Mouse (Mus musculus): ENCODE data around the gene Utrn. TPM values are rescaled to one million over a fixed set of nuclear protein-coding genes. Genes with fewer than 3 reads are reported as not detected.
A peak's percentile ranks its signal among the peaks of the same experiment; 100 is the strongest.
"Not testable (repeated sequence)": the region's sequence is repeated elsewhere in the genome, so short reads cannot be mapped to it uniquely, and the experiment has no call there.

Gene Utrn
- polyA plus RNA-seq, 1 experiment from 2014 or later = 66.8 TPM

DNA sequence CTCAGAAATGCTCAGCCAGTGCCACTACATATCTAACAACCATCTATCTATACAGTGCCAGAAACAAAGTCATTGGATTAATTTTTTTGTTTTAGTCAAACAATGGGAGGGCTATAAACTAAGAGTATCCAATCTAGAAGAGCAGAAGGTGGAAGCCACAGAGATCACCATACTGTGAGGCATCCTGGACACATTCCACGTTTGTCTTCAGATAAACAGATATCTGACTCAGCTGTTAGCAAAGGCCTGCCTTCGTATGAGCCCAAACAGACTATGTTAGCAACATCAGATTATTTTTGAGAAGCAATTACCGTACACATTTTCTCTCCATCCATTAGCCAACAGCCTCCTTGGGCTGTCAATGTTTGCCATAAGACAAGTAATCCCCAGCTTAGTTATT is 250.8 kb downstream of the Utrn start:
- no peak for ATAC-seq (ENCODE audit: insufficient number of reproducible peaks, low FRiP score)
- no peaks in the 10 kb centered on the region for H3K9me3 ChIP-seq (replicated peaks)
- H3K27ac ChIP-seq (ENCODE audit: poor library complexity, severe bottlenecking) = no peak overlapping the region
- WGBS = 59% methylated on average over 3 of the region's 3 CpGs
- H3K9ac ChIP-seq = no peak overlapping the region
- H3K27me3 ChIP-seq (replicated peaks) = no peaks in the 10 kb centered on the region
- peaks cover 3% of the 10 kb centered on the region; the same call in 1 of the 2 replicates for H3K36me3 ChIP-seq
- H3K4me3 ChIP-seq = no peak overlapping the region
- H3K4me2 ChIP-seq = no peak overlapping the region
- peaks cover 11% of the 10 kb centered on the region; the same call in 1 of the 2 replicates for H3K4me1 ChIP-seq (replicated peaks)

DNA sequence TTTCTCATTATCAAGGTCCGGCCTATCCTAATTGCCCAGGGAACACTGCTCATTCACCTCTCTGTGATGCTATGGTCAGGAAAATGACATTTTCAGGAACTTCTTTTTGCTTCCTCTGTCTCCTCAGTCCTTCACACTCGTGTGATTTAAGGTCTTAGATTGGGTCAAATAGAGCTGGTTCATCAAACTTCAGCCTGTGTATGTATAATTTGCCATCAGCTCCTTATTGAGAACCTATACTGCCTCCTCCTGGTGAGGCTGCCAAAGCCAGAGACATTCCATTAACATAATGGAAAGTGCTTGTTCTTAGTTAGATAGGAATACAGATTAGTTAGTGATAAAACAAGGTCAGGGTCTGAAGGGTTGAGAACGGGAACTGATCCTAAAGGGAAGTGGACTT is 253.4 kb downstream of the Utrn start:
- Histone ChIP-seq H3K36me3 (no peaks in the 10 kb centered on the region), H3K27me3 (replicated peaks) (no peaks in the 10 kb centered on the region), H3K4me3 (no peak overlapping the region), H3K9ac (no peak overlapping the region), H3K9me3 (replicated peaks) (no peaks in the 10 kb centered on the region), H3K27ac (ENCODE audit: poor library complexity, severe bottlenecking) (no peak overlapping the region), H3K4me1 (replicated peaks) (0 out of 2 replicates have a peak, but pooled peaks cover 7% of the 10 kb centered on the region), H3K4me2 (no peak overlapping the region)
- ATAC-seq (ENCODE audit: insufficient number of reproducible peaks, low FRiP score) = no peak
- WGBS = 61% methylated on average over 3 of the region's 3 CpGs

DNA sequence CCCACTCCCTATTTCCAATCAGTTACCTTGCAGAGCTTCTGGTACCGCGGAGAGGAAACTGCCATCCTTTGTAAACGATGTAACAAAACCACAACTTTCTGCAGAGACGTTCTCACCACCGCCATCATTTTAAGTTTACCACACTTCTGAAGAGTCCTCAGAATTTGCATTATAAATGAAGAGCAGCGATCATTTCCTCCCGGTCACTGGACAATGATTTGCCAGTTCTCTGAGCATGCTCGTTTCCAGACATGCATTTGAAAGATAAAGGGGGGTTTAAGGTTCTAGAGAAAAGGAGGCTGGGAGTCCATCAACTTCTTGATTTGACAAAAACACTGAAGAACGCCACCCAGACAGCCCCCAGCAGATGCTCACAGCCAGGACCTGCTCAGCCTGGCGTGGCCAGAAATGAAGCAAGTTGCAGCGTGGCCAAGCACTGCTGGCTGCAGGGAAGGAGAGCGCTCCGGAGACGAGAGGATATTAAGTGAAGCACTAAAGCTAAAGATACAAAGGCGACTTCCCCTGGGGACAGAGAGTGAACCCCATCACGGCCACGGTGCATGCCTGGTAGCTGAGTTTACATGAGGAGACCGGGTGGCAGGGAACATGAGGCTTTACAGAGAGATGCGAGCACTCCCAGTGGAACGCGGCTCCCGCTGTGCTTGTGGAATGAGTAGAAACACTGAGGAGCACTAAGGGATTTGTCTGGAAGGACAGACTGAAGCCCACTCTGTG is 254.5 kb downstream of the Utrn start:
- H3K4me1 ChIP-seq (replicated peaks) = 0 out of 2 replicates have a peak, but pooled peaks cover 7% of the 10 kb centered on the region
- H3K36me3 ChIP-seq = no peaks in the 10 kb centered on the region
- H3K4me3 ChIP-seq = peak overlapping the region; percentile 31
- no peaks in the 10 kb centered on the region for H3K9me3 ChIP-seq (replicated peaks)
- 11% methylated on average over 22 of the region's 22 CpGs for WGBS
- H3K4me2 ChIP-seq = peak overlapping the region; percentile 64
- no peak for ATAC-seq (ENCODE audit: insufficient number of reproducible peaks, low FRiP score)
- H3K27me3 ChIP-seq (replicated peaks) = no peaks in the 10 kb centered on the region
- H3K27ac ChIP-seq (ENCODE audit: poor library complexity, severe bottlenecking) = no peak overlapping the region
- H3K9ac ChIP-seq = peak overlapping the region; percentile 54; the same call in 1 of the 2 replicates

DNA sequence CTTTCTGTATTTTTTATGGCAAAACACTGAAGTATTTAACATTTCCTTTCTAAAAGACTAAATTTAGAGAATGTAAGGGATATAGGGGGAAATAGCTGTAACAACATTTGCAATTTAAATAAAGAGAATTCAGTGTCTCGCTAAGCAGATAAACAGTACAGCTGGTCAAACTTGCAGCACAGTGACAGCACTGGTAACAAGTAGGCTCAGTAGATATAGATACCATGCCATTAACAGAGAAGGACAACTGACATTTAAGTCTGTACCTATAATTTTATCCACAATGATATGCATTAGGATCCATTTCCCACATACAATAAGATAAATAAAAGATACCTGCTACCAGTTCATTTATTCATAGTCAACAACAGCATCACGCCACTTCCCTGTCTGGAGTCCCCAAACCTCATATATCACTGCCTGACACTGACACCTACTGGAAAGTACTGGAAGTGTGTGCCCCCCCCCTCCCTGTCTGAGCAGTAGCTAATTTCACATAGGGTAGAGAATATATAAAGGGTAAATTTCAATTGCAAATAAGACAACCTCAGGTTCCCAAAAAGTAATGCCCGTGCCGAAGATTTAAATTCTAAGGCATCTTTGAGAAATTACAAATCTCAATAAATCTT is 256.8 kb downstream of the Utrn start:
- Histone ChIP-seq H3K4me3 (no peak overlapping the region), H3K27ac (ENCODE audit: poor library complexity, severe bottlenecking) (no peak overlapping the region), H3K9ac (no peak overlapping the region), H3K36me3 (no peaks in the 10 kb centered on the region), H3K4me1 (replicated peaks) (0 out of 2 replicates have a peak, but pooled peaks cover 7% of the 10 kb centered on the region), H3K27me3 (replicated peaks) (no peaks in the 10 kb centered on the region), H3K9me3 (replicated peaks) (no peaks in the 10 kb centered on the region), H3K4me2 (no peak overlapping the region)
- no peak for ATAC-seq (ENCODE audit: insufficient number of reproducible peaks, low FRiP score)
- WGBS = 27% methylated on average over 4 of the region's 4 CpGs

DNA sequence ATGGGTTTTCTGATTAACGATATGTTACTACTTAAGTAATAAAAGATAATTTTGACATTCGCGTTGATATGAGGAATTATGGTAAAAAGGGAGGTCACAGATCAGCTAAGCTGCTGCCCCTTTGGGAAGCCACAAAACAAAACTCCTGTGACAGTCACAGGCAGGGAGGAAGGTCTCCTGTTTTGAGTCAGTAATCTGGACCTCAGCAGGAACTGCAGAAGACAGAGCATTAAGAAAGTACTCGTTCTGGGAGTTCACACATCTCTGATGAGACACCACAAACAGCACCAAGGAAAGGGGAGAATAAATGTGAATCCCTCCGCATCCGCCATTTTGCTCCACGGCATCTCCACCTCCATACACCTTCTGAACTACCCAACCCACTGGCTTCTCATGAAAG is 259.3 kb downstream of the Utrn start:
- Histone ChIP-seq H3K36me3 (no peaks in the 10 kb centered on the region), H3K27ac (ENCODE audit: poor library complexity, severe bottlenecking) (no peak overlapping the region), H3K4me3 (no peak overlapping the region), H3K4me2 (no peak overlapping the region), H3K9ac (no peak overlapping the region), H3K9me3 (replicated peaks) (no peaks in the 10 kb centered on the region), H3K4me1 (replicated peaks) (0 out of 2 replicates have a peak, but pooled peaks cover 3% of the 10 kb centered on the region), H3K27me3 (replicated peaks) (no peaks in the 10 kb centered on the region)
- 72% methylated on average over 7 of the region's 7 CpGs for WGBS
- ATAC-seq (ENCODE audit: insufficient number of reproducible peaks, low FRiP score) = no peak

DNA sequence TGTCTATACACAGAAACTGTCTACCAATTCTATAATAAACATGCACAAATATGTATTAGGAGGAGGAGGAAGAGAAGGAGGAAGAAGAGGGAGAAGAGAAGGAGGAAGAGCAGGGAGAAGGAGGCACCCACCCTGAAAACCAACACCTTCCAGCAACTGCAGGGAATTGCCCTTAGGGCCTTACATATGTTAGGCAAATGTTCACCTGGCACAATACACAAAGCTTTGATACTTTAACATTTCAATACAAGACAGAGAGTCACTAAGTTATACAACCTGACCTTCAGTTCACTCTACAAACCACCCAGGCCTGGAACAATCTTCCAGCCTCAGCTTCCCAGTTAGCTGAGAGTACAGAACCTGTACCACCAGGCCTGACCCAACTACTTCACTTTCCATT is 260.5 kb downstream of the Utrn start:
- no peak overlapping the region for H3K4me3 ChIP-seq
- H3K36me3 ChIP-seq = no peaks in the 10 kb centered on the region
- H3K4me2 ChIP-seq = no peak overlapping the region
- H3K4me1 ChIP-seq (replicated peaks) = no peaks in the 10 kb centered on the region
- no peak overlapping the region for H3K9ac ChIP-seq
- no peak for ATAC-seq (ENCODE audit: insufficient number of reproducible peaks, low FRiP score)
- H3K27ac ChIP-seq (ENCODE audit: poor library complexity, severe bottlenecking) = no peak overlapping the region
- no peaks in the 10 kb centered on the region for H3K9me3 ChIP-seq (replicated peaks)
- H3K27me3 ChIP-seq (replicated peaks) = no peaks in the 10 kb centered on the region

DNA sequence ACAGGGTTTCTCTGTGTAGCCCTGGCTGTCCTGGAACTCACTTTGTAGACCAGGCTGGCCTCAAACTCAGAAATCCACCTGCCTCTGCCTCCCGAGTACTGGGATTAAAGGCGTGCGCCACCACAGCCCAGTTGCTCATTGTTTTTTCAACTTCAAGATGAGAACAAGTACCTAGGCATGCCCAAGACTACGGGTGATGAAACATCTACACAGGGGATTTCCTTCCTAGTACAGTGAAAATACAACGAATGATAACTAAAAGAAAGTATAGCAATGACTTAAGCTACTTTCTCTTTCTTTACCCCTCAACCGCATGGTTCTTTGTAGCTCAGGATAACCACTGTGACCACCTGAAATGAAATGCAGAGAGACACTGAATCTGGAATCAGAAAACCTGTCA is 262.0 kb downstream of the Utrn start:
- WGBS = 88% methylated on average over 6 of the region's 6 CpGs
- not testable (repeated sequence) for H3K9me3 ChIP-seq (replicated peaks); H3K27me3 ChIP-seq (replicated peaks); ATAC-seq (ENCODE audit: insufficient number of reproducible peaks, low FRiP score); H3K4me2 ChIP-seq; H3K9ac ChIP-seq; H3K36me3 ChIP-seq; H3K4me3 ChIP-seq; H3K27ac ChIP-seq (ENCODE audit: poor library complexity, severe bottlenecking); H3K4me1 ChIP-seq (replicated peaks)

DNA sequence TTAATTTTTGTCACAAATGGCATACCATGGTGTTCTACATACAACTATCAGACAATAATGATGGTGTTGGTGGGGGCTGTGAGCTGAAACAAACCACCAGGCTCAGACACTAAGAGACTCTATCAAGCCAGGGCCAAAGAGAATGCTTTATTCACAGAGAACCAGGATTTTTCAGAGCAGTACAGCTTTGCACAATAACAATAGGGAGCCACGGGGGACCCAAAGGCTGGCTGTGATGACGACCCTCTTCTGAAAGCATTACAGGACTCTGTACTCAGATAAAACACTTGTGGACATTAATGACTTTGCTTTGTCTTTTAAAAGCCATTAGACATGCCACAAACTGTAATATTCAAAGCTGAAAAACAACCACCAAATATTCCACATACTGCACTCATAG is 273.8 kb downstream of the Utrn start:
- H3K9ac ChIP-seq = no peak overlapping the region
- no peak for ATAC-seq (ENCODE audit: insufficient number of reproducible peaks, low FRiP score)
- no peak overlapping the region for H3K4me2 ChIP-seq
- H3K4me3 ChIP-seq = no peak overlapping the region
- no peaks in the 10 kb centered on the region for H3K9me3 ChIP-seq (replicated peaks)
- H3K36me3 ChIP-seq = no peaks in the 10 kb centered on the region
- no peaks in the 10 kb centered on the region for H3K27me3 ChIP-seq (replicated peaks)
- no peak overlapping the region for H3K27ac ChIP-seq (ENCODE audit: poor library complexity, severe bottlenecking)
- 0 out of 2 replicates have a peak, but pooled peaks cover 3% of the 10 kb centered on the region for H3K4me1 ChIP-seq (replicated peaks)
- 38% methylated on average over 2 of the region's 2 CpGs for WGBS

DNA sequence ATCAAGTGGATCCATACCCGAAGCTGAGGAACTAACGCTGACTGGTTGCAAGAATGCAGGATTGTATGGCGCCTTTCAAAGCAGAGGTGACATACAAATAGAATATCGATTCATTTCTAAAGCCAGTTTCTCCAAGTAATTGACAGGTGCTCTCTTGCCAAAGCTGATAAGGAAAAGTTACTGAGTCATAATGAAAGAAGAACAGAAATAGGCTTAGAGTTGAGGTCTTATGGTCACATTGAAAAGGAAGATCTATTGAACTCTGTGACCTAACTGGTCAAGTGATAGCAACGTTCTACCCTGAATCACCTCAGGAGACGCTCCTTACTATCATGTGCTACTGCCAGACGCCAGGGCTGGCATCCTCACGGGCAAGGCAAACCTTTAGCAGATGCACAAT is 274.2 kb downstream of the Utrn start:
- no peak overlapping the region for H3K27ac ChIP-seq (ENCODE audit: poor library complexity, severe bottlenecking)
- H3K27me3 ChIP-seq (replicated peaks) = no peaks in the 10 kb centered on the region
- WGBS = 74% methylated on average over 8 of the region's 8 CpGs
- H3K4me1 ChIP-seq (replicated peaks) = 0 out of 2 replicates have a peak, but pooled peaks cover 3% of the 10 kb centered on the region
- H3K4me2 ChIP-seq = no peak overlapping the region
- H3K9me3 ChIP-seq (replicated peaks) = no peaks in the 10 kb centered on the region
- no peak for ATAC-seq (ENCODE audit: insufficient number of reproducible peaks, low FRiP score)
- H3K36me3 ChIP-seq = no peaks in the 10 kb centered on the region
- H3K9ac ChIP-seq = no peak overlapping the region
- no peak overlapping the region for H3K4me3 ChIP-seq

DNA sequence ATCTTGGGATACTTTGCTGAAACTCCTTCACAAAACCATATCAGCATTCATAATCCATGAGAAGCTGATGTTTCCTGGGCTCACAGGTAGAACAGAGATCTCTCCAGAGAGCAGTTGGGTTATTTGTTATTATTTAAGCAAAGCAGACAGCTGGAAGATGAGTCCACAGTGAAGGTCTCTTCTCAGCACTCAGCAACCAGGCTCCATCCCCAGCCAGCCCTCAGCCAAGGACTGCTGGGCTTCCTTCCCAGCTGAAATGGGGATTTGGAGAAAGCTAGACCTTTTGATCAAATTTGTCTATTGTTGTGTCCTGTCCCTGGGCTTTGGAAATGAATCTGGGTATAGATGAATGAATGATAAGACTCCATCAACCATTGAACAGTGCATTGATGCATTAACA is 276.1 kb downstream of the Utrn start:
- no peaks in the 10 kb centered on the region for H3K36me3 ChIP-seq
- no peak overlapping the region for H3K4me3 ChIP-seq
- no peaks in the 10 kb centered on the region for H3K9me3 ChIP-seq (replicated peaks)
- H3K4me2 ChIP-seq = no peak overlapping the region
- no peaks in the 10 kb centered on the region for H3K27me3 ChIP-seq (replicated peaks)
- H3K4me1 ChIP-seq (replicated peaks) = 0 out of 2 replicates have a peak, but pooled peaks cover 3% of the 10 kb centered on the region
- ATAC-seq (ENCODE audit: insufficient number of reproducible peaks, low FRiP score) = no peak
- H3K27ac ChIP-seq (ENCODE audit: poor library complexity, severe bottlenecking) = no peak overlapping the region
- no peak overlapping the region for H3K9ac ChIP-seq

DNA sequence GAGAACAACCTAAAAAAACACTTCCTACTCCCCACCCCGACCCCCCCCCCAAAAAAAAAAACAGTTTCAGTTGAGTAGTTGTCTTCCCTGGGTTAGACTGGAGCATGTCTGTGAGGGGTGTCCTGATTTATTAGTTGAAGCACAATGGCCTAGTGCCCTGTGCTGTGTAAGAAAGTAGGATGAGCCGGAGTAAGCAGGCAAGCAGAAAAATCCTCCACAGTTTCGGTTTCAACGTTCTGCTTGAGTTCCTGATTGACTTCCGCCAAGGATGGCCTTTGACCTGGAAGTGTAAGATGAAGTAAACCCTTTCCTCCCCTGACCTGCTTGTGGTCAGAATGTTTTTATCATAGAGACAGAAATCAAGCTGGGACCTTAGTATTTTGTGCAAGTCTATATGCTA is 277.2 kb downstream of the Utrn start:
- Histone ChIP-seq H3K36me3 (no peaks in the 10 kb centered on the region), H3K9me3 (replicated peaks) (no peaks in the 10 kb centered on the region), H3K9ac (no peak overlapping the region), H3K27ac (ENCODE audit: poor library complexity, severe bottlenecking) (no peak overlapping the region), H3K4me3 (no peak overlapping the region), H3K4me1 (replicated peaks) (0 out of 2 replicates have a peak, but pooled peaks cover 3% of the 10 kb centered on the region), H3K27me3 (replicated peaks) (no peaks in the 10 kb centered on the region), H3K4me2 (no peak overlapping the region)
- no peak for ATAC-seq (ENCODE audit: insufficient number of reproducible peaks, low FRiP score)
- WGBS = 58% methylated on average over 5 of the region's 5 CpGs
